Mouse (Mus musculus) kidney, adult 2 months (tissue): ENCODE measurements around the gene Acot7. TPM values are rescaled to one million over a fixed set of nuclear protein-coding genes. Genes with fewer than 3 reads are reported as not detected.
A peak's percentile ranks its signal among the peaks of the same experiment; 100 is the strongest.

ENCODE experiments used
- DNase-seq: peaks from one replicate; pipeline ENCODE4 v3.0.0; 2021
- H3K27ac ChIP-seq: fragments of 200-500 bp; 2 replicates; pipeline ENCODE4 v1.5.1; 2012; ENCODE audit warnings: low read depth, low read length, control low read depth, inconsistent platforms; ENCODE audit not compliant: insufficient read depth
- H3K27me3 ChIP-seq: fragments of 200-500 bp; replicated peaks from 2 replicates; pipeline ENCODE4 v1.6.1; 2012; ENCODE audit warnings: mild to moderate bottlenecking, moderate library complexity, low read length, inconsistent platforms; ENCODE audit not compliant: control insufficient read depth, insufficient read depth
- H3K36me3 ChIP-seq: fragments of 200-500 bp; 2 replicates; pipeline ENCODE4 v1.6.1; 2012; ENCODE audit warnings: mild to moderate bottlenecking, moderate library complexity, low read length, inconsistent platforms; ENCODE audit not compliant: control insufficient read depth, insufficient read depth
- H3K4me1 ChIP-seq: fragments of 200-500 bp; 2 replicates; pipeline ENCODE4 v1.6.1; 2011; ENCODE audit warnings: low read length; ENCODE audit not compliant: control insufficient read depth, insufficient read depth
- H3K4me3 ChIP-seq: fragments of 200-500 bp; 2 replicates; pipeline ENCODE4 v1.5.1; 2011; ENCODE audit warnings: mild to moderate bottlenecking, low read depth, low read length, control low read depth; ENCODE audit not compliant: insufficient read depth
- CTCF ChIP-seq: fragments of 200-500 bp; conservative IDR thresholded peaks from 2 replicates; pipeline ENCODE4 v1.5.1; 2011; ENCODE audit warnings: low read depth, mild to moderate bottlenecking, control low read depth, low read length, moderate library complexity, mixed read lengths; ENCODE audit not compliant: insufficient read depth, insufficient read length
- POLR2A ChIP-seq: fragments of 200-500 bp; IDR thresholded peaks from one replicate; pipeline ENCODE4 v1.6.1; 2011; ENCODE audit warnings: low read depth, low read length, control low read depth
- WGBS: fragments of 180-500 bp; shearing (Covaris S2); methylation state at CpG from one replicate; pipeline ENCODE4 v1.1.7; 2018; 5-methylcytosine and 5-hydroxymethylcytosine counted together
- polyA plus RNA-seq: library from polyadenylated mRNA; depleted of rRNA; stranded (reverse); fragments of >200 nt; gene quantifications from 2 replicates; pipeline ENCODE4 v1.2.3, GENCODE M21; 2012

Acot7 gene
- polyA plus RNA-seq, 1 experiment = 80.2 TPM

- Histone ChIP-seq H3K4me3 (no peak overlapping the region), H3K27ac (no peak overlapping the region), H3K36me3 (no peaks in the 10 kb centered on the region), H3K4me1 (peaks cover 6% of the 10 kb centered on the region; the same call in 1 of the 2 replicates), H3K27me3 (no peaks in the 10 kb centered on the region)
- no peak for DNase-seq
- TF ChIP-seq CTCF = no peak
- TF ChIP-seq POLR2A = no peak
- 82% methylated on average over 8 of the region's 8 CpGs for WGBS
Measured at GRCm38 (mm10) chr4:152141521-152142135, 36.3 kb upstream of the Acot7 start.

GRCm38 (mm10) chr4:152143632-152144031, 34.3 kb upstream of the Acot7 start:
- Histone ChIP-seq H3K4me3 (no peak overlapping the region), H3K27ac (no peak overlapping the region), H3K27me3 (no peaks in the 10 kb centered on the region), H3K4me1 (peaks cover 6% of the 10 kb centered on the region; the same call in 1 of the 2 replicates), H3K36me3 (no peaks in the 10 kb centered on the region)
- TF ChIP-seq CTCF = no peak
- no peak for TF ChIP-seq POLR2A
- no peak for DNase-seq
- 55% methylated on average over 1 of the region's 1 CpGs for WGBS

DNA sequence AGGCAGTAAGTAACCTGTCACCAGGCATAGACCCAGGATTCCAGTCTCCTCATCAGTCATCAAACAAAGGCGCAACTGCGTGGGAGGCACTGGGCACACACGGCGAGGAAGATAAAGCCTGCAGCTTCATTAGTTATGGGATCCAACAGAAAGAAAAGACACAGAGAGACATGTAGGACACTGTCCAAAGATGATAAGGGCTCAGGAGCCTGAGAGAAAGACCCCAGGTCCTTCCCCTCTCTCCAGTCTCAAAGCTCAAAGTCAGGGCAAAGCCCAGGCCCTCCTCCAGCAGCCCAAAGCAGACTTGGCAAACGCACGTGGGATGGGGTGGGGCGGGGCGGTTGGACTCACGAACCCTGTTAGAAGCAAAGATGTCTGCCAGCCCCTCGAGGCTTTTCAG, 32.5 kb upstream of the Acot7 start:
- TF ChIP-seq POLR2A (no peak), CTCF (no peak)
- no peak for DNase-seq
- no peaks in the 10 kb centered on the region for H3K27me3 ChIP-seq
- peaks cover 3% of the 10 kb centered on the region; the same call in 1 of the 2 replicates for H3K4me1 ChIP-seq
- no peak overlapping the region for H3K27ac ChIP-seq
- H3K4me3 ChIP-seq = no peak overlapping the region
- 45% methylated on average over 10 of the region's 10 CpGs for WGBS
- H3K36me3 ChIP-seq = no peaks in the 10 kb centered on the region

DNA sequence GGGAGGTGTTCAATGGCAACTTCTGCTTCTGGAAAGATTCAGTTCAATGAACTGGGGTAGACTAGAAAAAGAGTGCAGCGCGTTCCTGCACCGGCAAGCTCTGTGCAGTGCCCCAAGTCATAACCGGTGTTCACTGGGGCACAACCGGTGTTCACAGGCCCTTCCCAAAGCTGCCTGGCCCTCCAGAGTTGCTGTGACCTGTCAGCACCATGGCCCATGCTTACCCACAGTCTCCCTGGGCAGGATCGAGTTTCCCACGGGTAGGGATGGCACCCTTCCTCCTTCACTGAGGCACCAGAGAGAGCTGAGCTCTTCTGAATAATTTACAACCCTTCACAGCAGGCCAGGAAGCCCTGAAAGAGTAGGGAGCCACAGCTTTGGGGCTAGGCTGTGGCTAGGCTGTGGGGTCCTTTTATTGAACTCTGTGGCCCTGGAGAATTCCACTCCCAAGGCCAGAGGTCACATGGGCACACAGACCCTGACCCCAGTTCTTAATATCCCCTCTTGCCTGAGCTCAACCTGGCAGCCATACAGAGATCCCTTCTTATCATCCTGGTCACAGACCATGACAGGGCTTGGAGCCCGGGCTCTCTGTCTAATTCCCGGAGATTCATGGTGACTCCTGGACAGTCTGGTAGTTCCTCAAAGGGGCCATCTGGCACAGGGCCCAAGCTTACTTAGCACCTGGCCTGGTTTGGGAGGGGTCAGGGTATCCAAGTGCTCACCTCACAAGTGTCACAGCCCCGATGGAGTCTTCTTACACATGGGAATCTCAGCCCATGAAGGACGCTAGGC, 31.7 kb upstream of the Acot7 start:
- TF ChIP-seq POLR2A (no peak), CTCF (no peak)
- WGBS = 30% methylated on average over 11 of the region's 11 CpGs
- Histone ChIP-seq H3K27me3 (no peaks in the 10 kb centered on the region), H3K4me3 (no peak overlapping the region), H3K36me3 (no peaks in the 10 kb centered on the region), H3K4me1 (peaks cover 3% of the 10 kb centered on the region; the same call in 1 of the 2 replicates), H3K27ac (no peak overlapping the region)
- DNase-seq = no peak

DNA sequence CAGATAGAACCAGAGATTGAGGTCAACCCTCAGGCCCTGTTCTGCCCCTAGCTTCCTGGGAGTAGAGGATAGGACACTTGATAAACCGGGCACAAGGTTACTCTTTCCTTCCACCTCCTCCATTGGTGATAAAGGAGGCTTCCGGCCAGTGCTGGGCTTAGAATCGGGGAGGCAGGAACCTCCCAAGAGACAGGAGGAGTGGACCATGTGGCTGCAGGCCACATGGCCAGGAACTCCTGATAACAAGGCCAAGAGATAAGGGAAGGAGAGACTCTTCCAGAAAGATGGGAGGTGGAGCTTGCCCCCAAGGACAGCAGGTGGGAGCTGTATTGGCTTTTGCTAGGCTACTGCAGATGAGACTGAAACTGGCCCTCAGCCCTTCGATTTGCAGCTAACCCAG, 27.4 kb upstream of the Acot7 start:
- no peak for DNase-seq
- H3K4me1 ChIP-seq = peaks cover 7% of the 10 kb centered on the region
- WGBS = 80% methylated on average over 4 of the region's 4 CpGs
- no peaks in the 10 kb centered on the region for H3K27me3 ChIP-seq
- H3K27ac ChIP-seq = no peak overlapping the region
- no peaks in the 10 kb centered on the region for H3K36me3 ChIP-seq
- no peak for TF ChIP-seq POLR2A
- TF ChIP-seq CTCF = no peak
- H3K4me3 ChIP-seq = no peak overlapping the region

GRCm38 (mm10) chr4:152151451-152151965, 26.4 kb upstream of the Acot7 start:
- Histone ChIP-seq H3K4me1 (peaks cover 5% of the 10 kb centered on the region), H3K36me3 (no peaks in the 10 kb centered on the region), H3K4me3 (peak overlapping the region; percentile 45), H3K27ac (no peak overlapping the region), H3K27me3 (no peaks in the 10 kb centered on the region)
- TF ChIP-seq POLR2A = no peak
- TF ChIP-seq CTCF = no peak
- WGBS = 60% methylated on average over 7 of the region's 7 CpGs
- DNase-seq = no peak

- peak; percentile 54 for DNase-seq
Measured at GRCm38 (mm10) chr4:152151966-152152544, 25.9 kb upstream of the Acot7 start, which contains the start of gene Espn. Gene Espn (minus strand): TSS chr4:152152371.

More at GRCm38 (mm10) chr4:152151966-152152544, 25.9 kb upstream of the Acot7 start, which contains the start of gene Espn:
- WGBS = 3% methylated on average over 57 of the region's 57 CpGs
- H3K36me3 ChIP-seq = no peaks in the 10 kb centered on the region
- H3K27me3 ChIP-seq = no peaks in the 10 kb centered on the region
- H3K4me1 ChIP-seq = peaks cover 5% of the 10 kb centered on the region
- no peak within 1 kb of the TSS for H3K27ac ChIP-seq
- TF ChIP-seq CTCF (no peak), POLR2A (no peak)
- H3K4me3 ChIP-seq = peak within 1 kb of the TSS; percentile 45
